Mouse (Mus musculus) lung, postnatal 0 days (tissue): Measurements from ENCODE around the gene Mgat4b.

ENCODE experiments used
- CTCF ChIP-seq: IDR thresholded peaks from 2 replicates; pipeline ENCODE4 v1.5.1; 2016; ENCODE audit warnings: antibody characterized with exemption, mild to moderate bottlenecking
- EP300 ChIP-seq: IDR thresholded peaks from 2 replicates; pipeline ENCODE4 v1.6.1; 2016; ENCODE audit warnings: antibody characterized with exemption, mild to moderate bottlenecking, control low read depth

DNA sequence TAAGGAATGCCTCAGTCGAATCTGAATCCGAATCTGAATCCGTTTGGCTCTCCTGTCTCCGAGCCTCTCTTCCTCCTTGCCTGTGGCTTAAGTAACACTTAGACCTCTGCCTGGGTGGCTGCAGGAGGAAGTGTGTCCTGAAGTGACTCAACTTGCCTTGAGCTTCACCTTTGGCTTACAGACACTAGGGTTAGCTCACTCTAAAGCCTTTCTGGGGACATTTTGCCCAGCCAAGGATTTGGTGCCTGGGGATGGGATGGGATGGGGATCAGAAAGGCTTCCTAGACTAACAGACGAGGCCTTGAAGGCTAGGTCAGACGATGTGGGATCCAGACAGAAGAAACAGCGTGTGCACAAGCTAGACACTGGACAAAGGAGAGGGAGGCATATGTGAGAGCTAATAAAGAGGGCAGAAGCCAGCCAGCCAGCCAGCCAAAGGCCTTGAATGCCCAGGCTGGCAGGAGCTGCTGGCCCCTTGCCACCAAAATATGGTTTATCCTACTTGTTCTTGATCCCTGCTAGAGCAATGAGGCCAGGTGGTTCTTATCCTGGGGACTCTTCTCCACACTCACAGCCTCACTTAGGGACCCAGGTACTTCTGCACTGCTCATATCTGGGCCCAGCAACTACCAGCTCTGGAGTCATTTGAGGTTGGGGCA lies 18.7 kb downstream of the Mgat4b start:
- TF ChIP-seq CTCF = no peak
- TF ChIP-seq EP300 = no peak
